Mouse (Mus musculus) adipocyte (in vitro differentiated cells): ENCODE results near the gene Sqstm1.
A peak's percentile ranks its signal among the peaks of the same experiment; 100 is the strongest.

ENCODE experiments used
- DNase-seq: peaks from one replicate; pipeline ENCODE4 v3.0.0-alpha.2; 2016; ENCODE audit warnings: low spot score

The Sqstm1 gene

DNA sequence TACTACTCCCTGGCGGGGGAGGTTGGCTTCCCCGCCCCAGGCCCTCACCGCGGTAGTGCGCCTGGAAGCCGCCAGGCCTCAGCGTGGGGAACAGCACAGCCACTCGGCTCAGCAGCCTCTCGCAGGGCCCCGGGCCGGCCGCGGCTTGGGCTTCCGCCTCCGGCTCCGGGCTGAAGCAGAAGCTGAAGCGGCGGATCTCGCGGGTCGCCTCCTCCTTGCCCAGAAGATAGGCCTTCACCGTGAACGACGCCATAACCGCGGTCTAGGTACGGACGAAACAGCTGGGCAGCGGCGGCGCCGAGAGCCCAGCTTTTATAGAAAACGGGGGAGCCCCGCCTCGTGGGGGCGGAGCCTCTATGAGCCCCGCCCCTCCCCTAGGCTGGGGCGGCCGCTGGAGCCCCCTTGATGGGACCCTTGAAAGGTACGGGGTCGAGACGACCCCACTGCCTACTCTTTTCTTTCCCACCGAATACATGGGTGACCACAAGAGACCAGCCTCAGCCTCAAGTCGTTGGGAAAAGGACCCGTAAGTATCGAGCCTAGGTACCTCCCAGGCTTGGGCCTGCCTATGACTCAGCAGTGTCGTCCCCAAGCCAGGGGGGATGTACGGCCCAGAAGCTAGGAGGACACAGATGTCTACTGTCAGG lies at the start of gene Sqstm1, which contains the start of gene Mgat4b:
Gene Sqstm1, minus strand, starts transcription at position 323 of the 647 bp plus-strand sequence.
Gene Mgat4b, plus strand, starts transcription at position 386 of the 647 bp plus-strand sequence.
- DNase-seq = peak; percentile 82

DNA sequence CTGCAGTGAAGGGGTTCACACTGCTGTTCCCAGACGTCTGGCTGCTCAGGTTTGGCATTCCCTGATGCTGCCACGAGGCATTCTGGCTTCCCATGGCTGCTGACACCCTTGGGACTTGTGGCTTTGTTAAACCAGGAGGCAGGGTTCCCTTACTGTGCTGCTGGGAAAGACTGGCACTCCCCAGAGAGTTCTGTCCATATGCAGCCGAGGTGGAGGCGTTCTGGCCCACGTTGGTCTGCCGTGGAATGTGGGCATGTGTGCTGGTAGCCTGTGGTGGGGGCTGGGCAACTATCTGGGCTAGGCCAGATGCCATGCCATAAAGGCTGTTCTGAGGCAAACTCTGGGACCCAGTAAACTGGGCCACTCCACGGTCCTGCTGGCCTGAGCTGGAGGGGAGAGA lies 47.7 kb upstream of the Sqstm1 start:
- DNase-seq = no peak

DNA sequence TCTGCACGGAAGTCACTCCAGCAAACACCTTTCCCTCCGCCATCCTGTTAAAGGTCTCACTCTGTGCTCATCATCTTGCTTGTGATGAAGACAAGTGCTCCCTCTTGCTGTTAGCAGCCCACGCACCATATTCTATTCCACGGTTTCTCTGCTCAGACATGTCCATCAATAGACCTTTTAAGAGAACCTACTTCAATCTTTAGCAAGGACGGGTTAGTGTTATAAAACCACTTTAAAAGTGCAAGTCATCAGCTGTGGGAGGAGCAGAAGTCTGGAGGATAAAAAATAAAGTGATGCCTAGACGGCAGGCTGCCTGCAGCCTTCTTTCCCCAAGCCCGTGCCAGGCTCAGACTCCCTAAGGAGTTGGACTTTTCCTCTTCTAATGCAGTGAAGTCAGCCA lies 46.0 kb upstream of the Sqstm1 start:
- DNase-seq = peak; percentile 45

DNA sequence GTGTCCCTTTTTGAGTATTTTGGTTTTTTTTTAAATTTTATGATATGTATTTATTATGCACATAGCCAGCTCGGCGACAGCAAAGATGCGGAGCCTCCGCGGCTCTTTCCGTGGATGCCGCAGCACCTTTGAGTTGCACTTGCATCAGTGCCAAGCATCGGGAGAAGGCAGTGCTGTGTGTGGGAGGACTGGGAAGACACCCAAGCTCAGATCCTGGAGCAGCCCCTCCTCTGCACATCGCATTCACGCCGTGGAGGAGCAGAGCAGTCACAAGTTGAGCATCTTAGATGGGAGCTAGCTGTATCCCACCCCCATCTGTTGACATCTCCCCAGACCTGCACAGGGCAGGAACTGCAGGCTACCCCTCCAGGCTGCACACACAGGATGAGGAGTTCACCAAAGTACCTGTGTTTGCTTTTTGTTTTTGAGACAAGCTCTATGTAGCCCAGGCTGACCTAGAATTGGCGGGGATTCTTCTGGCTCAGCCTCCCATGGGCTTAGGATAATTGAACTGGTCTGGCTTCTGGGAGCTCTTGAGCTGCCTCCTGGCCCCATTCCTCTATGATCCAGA lies 43.5 kb upstream of the Sqstm1 start:
- no peak for DNase-seq

DNA sequence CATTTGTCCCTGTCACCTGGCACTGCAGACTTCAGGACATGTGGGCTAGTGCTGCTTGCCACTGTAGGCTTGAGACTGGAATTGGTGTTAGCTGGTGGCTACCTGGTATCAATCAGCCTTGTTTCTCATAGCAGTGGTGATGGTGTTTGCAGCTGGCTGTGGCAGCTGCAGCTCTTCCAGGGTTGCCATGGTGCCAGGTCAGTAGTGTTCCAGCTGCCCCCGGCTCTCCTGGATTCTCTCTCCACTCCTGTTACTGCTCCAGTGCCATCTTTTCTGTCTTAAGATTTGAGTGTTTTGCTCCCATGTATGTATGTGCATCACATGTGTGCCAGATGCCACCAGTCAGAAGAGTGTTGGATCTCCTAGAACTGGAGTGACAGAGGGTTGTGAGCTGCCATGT lies 42.8 kb upstream of the Sqstm1 start:
- DNase-seq = no peak

DNA sequence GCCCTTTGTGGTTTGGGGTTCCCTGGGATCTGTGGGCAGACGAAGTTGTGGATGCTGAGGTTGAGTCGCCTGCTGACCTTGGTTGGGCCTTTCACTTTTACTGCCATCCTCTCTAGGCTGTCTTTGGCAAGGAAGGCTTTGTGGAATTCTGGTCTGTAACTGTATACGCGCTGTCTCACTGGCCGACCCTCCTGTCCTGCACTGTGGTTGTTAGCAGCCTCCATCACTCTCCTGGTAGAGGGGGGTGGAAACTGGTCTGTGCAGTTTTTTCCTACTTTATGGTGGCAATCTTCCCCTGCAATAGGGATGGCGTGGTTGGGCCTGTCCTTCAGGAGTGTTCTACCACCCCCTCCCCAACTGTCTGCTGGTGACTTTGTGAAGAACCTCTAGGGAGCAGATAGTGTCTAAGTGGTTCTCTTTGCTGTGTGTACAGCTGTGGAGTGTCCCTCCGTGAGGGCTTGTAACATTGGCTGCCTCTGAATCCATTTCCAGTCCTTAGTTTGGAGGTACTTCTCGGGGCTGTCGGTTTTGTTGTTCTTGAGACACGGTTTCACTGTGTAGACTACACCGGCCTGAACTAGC lies 42.1 kb upstream of the Sqstm1 start:
- DNase-seq = no peak

DNA sequence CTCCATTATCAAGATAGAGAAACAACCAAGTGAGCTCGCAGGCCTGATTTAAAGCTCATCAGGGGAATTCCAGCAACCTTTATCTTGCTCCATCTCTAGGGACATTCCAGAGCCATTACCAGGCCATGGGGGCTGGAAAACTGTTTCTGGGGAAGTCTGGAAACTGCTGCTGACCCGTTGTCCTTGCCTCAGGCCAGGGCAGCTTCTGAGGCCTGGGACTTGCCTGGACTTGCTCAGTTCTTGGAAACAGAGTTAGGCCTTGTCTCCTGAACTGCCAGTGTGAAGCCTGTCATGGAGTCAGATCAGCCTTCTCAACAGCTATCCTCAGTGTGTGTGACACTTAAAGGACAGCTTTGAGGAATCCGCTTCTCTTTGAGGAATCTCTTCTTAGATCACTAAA lies 41.5 kb upstream of the Sqstm1 start:
- DNase-seq = peak; percentile 68

DNA sequence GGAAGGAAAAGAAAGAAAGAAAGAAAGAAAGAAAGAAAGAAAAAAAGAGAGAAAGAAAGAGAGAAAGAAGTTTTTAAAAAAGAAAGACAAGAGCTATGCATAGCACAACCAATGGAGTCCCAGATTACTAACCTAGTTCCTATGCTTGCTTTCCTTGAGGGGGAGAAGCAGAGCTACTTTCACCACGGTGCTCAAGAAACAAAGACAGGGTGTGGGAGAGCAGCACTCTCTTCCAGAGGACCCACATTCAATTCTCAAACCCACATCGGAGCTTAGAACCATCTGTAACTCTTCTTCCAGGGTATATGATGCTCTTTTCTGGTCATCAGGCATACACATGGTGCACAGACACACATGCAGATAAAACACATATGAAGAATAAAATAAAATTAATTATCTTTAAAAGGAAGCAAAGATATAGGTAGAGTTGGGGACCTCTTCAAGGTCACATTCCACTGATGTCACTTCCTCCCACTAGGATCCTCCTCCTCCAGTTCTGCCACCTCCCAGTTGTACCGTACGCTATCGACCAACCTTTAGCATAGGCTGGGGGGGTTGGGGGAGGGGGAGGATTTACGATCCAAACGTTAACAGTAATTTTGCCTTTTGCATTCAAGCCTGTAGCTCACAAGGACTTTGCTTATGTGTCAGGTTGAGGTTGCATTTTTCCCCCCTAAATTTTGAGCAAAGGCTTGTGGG lies 38.0 kb upstream of the Sqstm1 start:
- DNase-seq = no peak

DNA sequence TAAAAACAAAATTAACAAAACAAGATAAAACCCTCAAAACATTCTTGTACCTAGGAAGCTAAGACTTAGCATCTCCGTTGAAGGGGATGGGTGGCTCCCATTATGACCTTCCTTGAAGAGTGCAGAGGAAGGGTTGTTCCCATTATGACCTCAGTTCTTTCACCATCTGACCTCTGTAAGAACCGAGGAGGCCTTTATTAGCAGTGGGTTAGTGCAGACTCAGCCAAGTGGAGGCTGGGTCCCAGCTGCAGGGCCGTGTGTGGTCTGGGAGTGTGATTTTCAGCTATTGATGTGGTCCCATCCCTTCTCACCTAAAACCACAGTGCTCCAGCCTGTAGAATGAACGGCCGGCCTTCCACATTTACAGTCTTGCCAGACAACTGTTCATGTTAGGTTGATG lies 34.6 kb upstream of the Sqstm1 start:
- DNase-seq = no peak

DNA sequence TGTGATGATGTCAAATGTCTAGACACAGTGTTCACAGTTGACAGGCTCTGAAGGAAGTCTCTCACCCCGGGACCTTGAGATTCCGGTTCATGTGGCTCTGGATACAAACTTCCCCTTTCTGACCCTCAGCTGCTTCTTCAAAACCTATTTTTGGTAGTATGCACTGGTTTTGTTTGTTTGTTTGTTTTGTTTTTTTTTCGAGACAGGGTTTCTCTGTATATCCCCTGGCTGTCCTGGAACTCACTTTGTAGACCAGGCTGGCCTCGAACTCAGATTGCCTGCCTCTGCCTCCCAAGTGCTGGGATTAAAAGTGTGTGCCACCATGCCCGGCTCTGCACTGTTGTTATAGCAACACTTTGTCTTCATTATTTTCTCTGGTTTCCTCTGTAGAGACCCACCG lies 33.3 kb upstream of the Sqstm1 start:
- DNase-seq = no peak

DNA sequence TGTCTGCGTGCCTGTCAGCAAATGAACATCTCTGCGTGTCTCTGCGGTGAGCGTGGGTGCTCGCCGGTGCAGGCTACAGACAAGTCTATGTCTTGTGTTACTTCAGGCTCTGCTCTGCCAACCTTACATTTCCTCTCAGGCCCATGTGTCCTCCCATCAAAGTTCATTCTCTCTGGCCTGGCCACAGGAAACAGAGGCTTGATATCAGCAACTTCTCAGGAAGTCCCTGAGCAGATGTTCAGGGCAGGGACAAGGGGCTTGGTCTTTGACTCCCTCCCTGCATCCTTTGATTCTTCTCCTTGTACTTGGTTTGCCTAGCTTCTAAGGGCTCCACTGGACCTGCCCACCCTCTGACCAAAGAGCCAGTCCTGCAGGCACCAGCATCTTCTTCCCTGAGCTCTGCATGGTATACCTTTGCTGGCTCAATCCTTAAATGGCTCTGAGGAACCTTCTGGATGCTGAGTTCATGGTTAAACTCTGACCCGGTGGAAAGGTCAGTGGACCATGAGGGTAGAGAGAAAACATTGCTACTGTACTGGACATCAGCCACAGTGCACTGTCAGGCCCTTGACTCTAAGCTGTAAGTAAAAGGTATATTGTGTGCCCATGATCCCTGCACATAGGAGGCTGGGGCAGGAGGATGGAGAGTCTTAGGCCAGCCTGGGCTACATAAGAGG lies 29.7 kb upstream of the Sqstm1 start:
- DNase-seq = peak; percentile 35

DNA sequence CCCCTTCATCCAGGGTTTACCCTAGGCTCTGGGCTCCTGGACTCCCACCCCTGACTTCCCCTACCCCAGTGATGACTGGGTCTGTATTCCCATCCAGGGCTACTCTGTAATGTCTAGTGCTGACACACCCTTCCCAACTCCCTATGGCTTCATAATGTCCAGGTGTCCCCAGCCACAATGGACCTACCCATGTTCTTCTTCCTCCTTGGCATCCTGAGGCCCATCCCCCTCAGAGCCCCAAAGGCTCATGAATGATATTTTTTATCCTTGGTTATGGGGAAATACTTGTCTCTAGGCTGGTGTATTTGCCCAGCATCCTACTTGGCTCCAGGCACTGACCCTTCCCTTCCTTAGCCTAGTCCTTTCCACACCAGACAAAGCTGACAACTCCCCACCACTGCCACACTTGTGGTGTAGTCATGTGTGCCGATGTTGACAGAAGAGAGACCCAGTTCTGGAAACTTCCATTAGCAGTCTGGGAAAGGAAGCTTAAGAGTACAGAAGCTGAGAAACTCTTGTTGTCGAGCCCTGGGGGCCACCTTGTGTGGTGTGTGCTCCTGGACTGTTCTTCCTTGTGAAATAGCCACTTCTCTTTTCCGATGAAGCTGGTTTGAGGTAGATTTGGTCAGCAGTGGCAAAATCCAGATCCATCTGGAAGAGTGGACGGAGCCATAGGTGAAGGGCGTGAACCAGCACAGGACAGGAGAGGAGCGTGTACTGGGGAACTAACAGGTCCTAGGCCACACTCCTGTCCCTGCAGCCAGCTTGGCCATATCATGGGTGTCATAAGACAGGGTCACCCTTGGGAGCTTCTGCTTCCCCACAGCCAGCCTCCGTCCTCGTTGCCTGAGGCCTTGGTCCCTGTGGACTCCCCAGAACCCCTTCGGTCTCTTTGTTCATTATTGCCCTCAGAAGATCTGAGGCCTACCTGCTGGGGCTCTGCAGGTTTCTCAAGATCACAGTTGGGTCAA lies 28.5 kb upstream of the Sqstm1 start:
- peak; percentile 91 for DNase-seq

DNA sequence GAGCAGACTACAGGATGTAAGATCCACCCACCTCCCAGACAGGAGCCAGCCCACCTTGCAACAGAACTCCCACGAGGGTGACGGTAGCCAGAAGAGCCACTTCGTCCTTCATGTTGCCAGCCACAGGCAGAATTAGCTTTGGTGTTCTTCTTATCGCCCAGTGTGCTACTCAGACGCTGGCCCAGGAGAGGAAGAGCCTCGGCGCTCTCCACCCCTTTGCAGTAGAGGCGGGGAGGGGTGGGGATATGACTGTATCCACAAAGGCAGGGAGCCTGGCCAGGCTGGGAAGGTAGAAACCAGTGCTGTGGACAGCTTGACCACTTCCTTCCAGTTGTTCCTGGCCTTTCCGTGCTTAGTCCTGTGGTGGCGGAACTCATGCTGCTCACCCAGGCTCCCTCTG lies 27.7 kb upstream of the Sqstm1 start, which contains the start of gene Ltc4s:
Gene Ltc4s, minus strand, starts transcription at position 293 of the 400 bp plus-strand sequence.
- peak; percentile 56 for DNase-seq

DNA sequence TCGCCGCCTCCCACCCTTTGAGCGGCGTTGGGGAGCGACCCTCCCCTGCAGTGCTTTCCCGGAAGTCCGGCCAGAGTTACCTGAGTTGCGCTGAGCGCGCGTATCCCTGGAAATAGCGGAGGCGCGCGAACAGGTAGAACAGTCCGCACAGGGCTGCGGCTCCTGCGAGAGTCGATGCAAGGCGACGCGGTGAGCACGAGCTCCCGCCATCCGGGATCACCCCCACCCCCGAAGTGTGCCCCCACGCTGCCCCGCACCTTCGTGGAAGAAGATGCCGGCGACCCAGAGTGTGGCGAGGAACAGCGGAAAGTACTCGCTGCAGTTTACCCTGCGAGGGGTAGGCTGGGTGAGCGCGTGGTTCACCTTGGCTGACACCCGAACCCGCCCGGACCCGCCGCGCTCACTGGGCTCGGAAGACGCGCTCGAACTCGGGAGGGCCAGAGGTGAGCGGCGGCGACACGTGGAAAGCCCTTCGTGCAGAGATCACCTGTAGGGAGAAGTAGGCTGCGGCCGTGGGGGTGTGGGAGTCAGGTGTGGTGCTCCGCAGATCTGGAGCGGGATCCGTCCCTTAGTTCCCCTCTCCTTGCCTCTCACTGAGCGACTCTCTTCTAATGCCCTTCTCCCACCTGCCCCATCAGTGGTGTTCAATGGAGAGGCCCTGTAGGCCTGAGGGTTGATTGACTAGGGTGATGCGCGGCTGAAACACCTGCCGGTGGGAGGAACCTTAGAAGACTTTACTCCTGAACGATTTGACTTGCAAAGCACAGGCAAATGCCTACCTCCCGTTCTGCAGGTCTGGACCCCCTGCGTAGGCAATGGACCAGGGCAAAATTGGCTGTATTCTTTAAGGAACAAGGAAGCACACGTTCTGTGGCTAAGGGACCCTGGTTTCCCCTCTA lies 26.6 kb upstream of the Sqstm1 start:
- no peak for DNase-seq

DNA sequence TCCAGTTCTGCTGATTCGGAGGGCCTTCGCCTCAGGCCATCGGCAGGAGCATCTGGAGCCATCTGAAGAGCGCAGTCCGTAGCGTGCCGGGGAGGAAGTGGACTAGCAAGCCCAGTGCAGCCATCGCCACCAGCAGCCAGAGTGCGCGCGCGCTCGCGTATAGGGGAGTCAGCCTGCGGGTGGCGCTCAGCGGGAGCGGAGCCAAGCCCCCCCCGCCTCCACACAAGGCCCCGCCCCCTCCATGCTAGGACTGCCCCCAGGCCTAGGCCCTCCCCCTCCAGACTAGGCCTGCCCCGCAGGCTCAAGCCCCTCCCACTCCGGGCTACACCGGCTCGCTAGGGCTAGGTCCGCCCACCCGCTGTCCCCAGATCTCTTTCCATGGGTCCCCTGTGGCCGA lies 25.9 kb upstream of the Sqstm1 start:
- peak; percentile 68 for DNase-seq

DNA sequence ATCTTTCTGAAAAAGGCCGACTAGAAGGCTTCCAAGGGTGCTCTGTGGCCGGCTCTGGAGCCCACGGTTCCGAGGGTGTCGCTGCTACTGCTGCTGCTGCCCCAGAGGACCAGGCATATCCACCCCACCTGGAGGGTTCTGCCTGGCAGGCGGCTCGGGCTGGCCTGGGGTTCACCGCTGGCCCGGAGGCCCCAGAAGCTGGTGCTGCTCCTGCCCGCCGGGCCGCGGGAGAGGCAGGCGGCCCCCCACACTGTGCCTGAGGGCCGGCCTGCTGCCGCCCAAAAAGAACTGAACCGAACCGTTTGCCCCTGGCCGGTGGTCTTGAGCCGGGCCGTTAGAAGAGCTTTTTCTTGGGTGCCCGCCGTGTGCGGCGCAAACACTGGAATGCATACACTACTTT lies 24.0 kb upstream of the Sqstm1 start:
- DNase-seq = no peak

DNA sequence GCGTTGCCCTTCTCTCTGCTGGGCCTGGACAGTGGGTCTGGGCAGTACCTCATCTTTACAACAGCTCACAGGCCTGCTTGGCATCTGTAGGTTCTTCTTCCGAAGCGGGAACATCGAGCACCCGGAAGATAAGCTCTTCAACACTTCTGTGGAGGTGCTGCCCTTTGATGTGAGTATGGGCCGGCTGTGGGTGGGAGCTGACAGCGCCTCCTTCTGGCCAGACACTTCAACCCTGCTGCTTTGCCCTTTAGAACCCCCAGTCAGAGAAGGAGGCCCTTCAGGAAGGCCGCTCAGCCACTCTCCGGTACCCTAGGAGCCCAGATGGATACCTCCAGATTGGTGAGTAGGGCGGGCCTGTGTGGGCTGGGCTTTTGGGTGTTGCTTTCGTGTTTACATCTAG lies 23.4 kb upstream of the Sqstm1 start:
- DNase-seq = no peak

DNA sequence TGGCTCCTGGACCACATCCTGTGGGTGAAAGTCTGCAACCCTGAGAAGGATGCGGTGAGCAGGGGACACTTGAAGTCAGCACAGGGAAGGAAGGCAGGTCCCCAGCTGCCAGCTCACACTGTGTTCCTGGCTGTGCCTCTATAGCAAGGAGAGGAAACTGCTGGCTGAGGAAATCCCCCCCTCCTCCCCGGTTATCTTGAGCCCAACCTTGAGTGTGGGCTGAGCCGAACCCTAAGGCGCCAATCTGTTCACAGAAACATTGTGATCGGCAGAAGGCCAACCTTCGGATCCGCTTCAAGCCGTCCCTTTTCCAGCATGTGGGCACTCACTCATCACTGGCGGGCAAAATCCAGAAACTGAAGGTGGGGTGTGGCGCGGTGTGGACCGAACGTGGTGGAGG lies 22.4 kb upstream of the Sqstm1 start:
- DNase-seq = no peak

DNA sequence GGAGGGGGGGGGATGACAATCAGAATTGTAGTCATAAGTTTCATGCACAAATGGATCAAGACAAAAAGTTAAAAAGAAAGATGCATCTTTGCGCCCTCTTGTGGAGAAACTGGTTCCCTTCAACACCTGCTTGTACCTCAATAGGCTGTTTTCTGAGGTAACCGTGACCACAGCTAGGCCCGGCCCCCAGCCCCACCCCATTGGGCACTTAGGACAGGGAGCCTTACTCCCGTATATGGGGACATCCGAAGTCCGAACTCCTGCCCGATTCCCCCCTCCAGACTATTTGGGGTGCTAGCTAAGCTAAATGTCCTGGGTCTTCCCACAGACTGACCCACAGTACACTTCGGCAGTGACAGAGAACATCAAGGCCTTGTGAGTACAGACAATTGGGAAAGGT lies 20.8 kb upstream of the Sqstm1 start:
- peak; percentile 76 for DNase-seq
